Mouse (Mus musculus): ENCODE results near the gene Polk. TPM values are rescaled to one million over a fixed set of nuclear protein-coding genes. Genes with fewer than 3 reads are reported as not detected.

The Polk gene
- polyA plus RNA-seq, 1 experiment from 2014 or later, result 7.3 TPM

- Histone ChIP-seq H3K4me1 (ENCODE audit: control insufficient read depth, insufficient read depth, low read length) (no peaks in the 10 kb centered on the region), H3K9ac (ENCODE audit: low read length) (no peak overlapping the region), H3K4me2 (no peak overlapping the region), H3K4me3 (ENCODE audit: low read depth, low read length) (no peak overlapping the region), H3K9me3 (ENCODE audit: control insufficient read depth, low read length) (no peaks in the 10 kb centered on the region), H3K27ac (ENCODE audit: low read depth, low read length) (no peak overlapping the region), H3K27me3 (ENCODE audit: control insufficient read depth, insufficient read depth, low read length) (no peaks in the 10 kb centered on the region), H3K36me3 (ENCODE audit: control insufficient read depth, insufficient read depth, low read length) (no peaks in the 10 kb centered on the region)
- DNase-seq (ENCODE audit: low spot score, missing footprints) (no peak), ATAC-seq (ENCODE audit: low FRiP score) (no peak)
- WGBS, result 92% methylated on average over 5 of the region's 5 CpGs
Measured at GRCm38 (mm10) chr13:96514154-96514942, 28.0 kb downstream of the Polk start.

DNA sequence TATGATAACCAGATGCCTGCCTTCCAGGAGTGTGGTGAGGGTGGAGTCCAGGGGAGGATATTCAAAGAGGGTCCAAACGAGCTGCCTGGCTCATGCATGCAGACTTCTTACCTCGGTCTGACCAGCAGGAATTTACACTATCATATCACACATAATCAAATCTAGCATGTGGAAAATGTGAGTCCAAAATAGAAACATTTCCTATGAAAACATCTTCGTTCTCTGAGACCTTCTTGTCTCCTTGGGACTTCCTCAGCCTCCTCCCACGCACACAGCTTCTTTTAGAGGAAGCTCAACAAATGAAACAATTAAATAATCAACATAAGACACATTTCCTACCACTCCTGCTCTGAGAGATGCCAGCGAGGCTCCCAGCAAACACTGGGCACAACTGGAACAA, 30.5 kb downstream of the Polk start:
- Histone ChIP-seq H3K9ac (ENCODE audit: low read length) (no peak overlapping the region), H3K36me3 (ENCODE audit: control insufficient read depth, insufficient read depth, low read length) (no peaks in the 10 kb centered on the region), H3K27ac (ENCODE audit: low read depth, low read length) (no peak overlapping the region), H3K4me3 (ENCODE audit: low read depth, low read length) (no peak overlapping the region), H3K4me1 (ENCODE audit: control insufficient read depth, insufficient read depth, low read length) (no peaks in the 10 kb centered on the region), H3K27me3 (ENCODE audit: control insufficient read depth, insufficient read depth, low read length) (no peaks in the 10 kb centered on the region), H3K9me3 (ENCODE audit: control insufficient read depth, low read length) (no peaks in the 10 kb centered on the region), H3K4me2 (no peak overlapping the region)
- 79% methylated on average over 5 of the region's 5 CpGs for WGBS
- DNase-seq (ENCODE audit: low spot score, missing footprints), result no peak
- no peak for ATAC-seq (ENCODE audit: low FRiP score)

DNA sequence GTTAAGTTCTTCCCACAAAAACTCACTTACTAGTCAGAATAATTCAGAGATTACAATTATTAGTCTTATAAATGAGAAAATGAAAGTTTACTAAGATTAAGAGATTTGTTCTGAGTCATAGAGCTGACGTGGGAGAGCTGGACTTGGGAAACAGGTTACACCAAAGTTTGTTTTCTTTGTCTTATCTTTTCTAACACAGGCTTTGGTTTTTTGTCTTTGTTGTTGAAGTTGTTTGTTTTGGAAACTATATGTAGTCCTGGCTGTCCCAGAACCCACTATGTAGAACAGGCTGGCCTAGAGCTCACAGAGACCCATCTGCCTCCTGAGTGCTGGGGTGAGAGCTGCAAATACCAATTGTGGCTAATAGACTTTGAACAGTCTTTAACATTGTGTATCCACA, 31.1 kb downstream of the Polk start:
- Histone ChIP-seq H3K36me3 (ENCODE audit: control insufficient read depth, insufficient read depth, low read length) (no peaks in the 10 kb centered on the region), H3K4me2 (no peak overlapping the region), H3K4me3 (ENCODE audit: low read depth, low read length) (no peak overlapping the region), H3K27me3 (ENCODE audit: control insufficient read depth, insufficient read depth, low read length) (no peaks in the 10 kb centered on the region), H3K27ac (ENCODE audit: low read depth, low read length) (no peak overlapping the region), H3K9me3 (ENCODE audit: control insufficient read depth, low read length) (no peaks in the 10 kb centered on the region), H3K4me1 (ENCODE audit: control insufficient read depth, insufficient read depth, low read length) (no peaks in the 10 kb centered on the region), H3K9ac (ENCODE audit: low read length) (no peak overlapping the region)
- ATAC-seq (ENCODE audit: low FRiP score) (no peak), DNase-seq (ENCODE audit: low spot score, missing footprints) (no peak)
- WGBS, result 76% methylated on average over 1 of the region's 1 CpGs

- H3K9me3 ChIP-seq (ENCODE audit: control insufficient read depth, low read length), result no peaks in the 10 kb centered on the region
- H3K27me3 ChIP-seq (ENCODE audit: control insufficient read depth, insufficient read depth, low read length), result no peaks in the 10 kb centered on the region
- ATAC-seq (ENCODE audit: low FRiP score), result no peak
- no peaks in the 10 kb centered on the region for H3K36me3 ChIP-seq (ENCODE audit: control insufficient read depth, insufficient read depth, low read length)
- H3K4me2 ChIP-seq, result no peak overlapping the region
- no peak overlapping the region for H3K9ac ChIP-seq (ENCODE audit: low read length)
- 89% methylated on average over 13 of the region's 13 CpGs for WGBS
- no peak overlapping the region for H3K27ac ChIP-seq (ENCODE audit: low read depth, low read length)
- no peak for DNase-seq (ENCODE audit: low spot score, missing footprints)
- no peaks in the 10 kb centered on the region for H3K4me1 ChIP-seq (ENCODE audit: control insufficient read depth, insufficient read depth, low read length)
- no peak overlapping the region for H3K4me3 ChIP-seq (ENCODE audit: low read depth, low read length)
Measured at GRCm38 (mm10) chr13:96510635-96511034, 31.7 kb downstream of the Polk start.

- Histone ChIP-seq H3K27ac (ENCODE audit: low read depth, low read length) (no peak overlapping the region), H3K9ac (ENCODE audit: low read length) (no peak overlapping the region), H3K9me3 (ENCODE audit: control insufficient read depth, low read length) (no peaks in the 10 kb centered on the region), H3K4me2 (no peak overlapping the region), H3K4me1 (ENCODE audit: control insufficient read depth, insufficient read depth, low read length) (no peaks in the 10 kb centered on the region), H3K4me3 (ENCODE audit: low read depth, low read length) (no peak overlapping the region), H3K27me3 (ENCODE audit: control insufficient read depth, insufficient read depth, low read length) (no peaks in the 10 kb centered on the region), H3K36me3 (ENCODE audit: control insufficient read depth, insufficient read depth, low read length) (no peaks in the 10 kb centered on the region)
- DNase-seq (ENCODE audit: low spot score, missing footprints) (no peak), ATAC-seq (ENCODE audit: low FRiP score) (no peak)
- 94% methylated on average over 4 of the region's 4 CpGs for WGBS
Measured at GRCm38 (mm10) chr13:96507541-96507940, 34.8 kb downstream of the Polk start.

DNA sequence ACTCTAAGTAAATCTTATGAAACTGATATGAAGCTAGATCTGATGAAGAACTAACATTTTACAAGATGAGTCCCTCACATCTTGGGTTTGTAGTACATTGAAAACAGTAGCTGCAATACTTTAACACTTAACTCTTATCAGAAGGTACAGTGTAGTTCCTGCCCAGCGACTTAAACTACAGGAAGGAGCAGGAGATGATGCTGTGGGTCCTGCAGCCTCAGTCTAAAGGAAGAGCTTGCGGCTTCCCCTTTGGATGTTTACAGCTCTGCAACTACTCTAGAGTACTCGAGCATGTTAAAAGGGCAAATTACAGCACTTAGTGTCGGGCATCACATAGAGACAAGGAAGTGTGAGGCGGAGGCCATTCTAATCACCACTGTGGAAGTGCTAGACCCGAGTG, 36.1 kb downstream of the Polk start:
- Histone ChIP-seq H3K4me3 (ENCODE audit: low read depth, low read length) (no peak overlapping the region), H3K9ac (ENCODE audit: low read length) (no peak overlapping the region), H3K9me3 (ENCODE audit: control insufficient read depth, low read length) (no peaks in the 10 kb centered on the region), H3K27me3 (ENCODE audit: control insufficient read depth, insufficient read depth, low read length) (no peaks in the 10 kb centered on the region), H3K4me1 (ENCODE audit: control insufficient read depth, insufficient read depth, low read length) (no peaks in the 10 kb centered on the region), H3K4me2 (no peak overlapping the region), H3K36me3 (ENCODE audit: control insufficient read depth, insufficient read depth, low read length) (no peaks in the 10 kb centered on the region), H3K27ac (ENCODE audit: low read depth, low read length) (no peak overlapping the region)
- WGBS, result 87% methylated on average over 6 of the region's 6 CpGs
- ATAC-seq (ENCODE audit: low FRiP score), result no peak
- DNase-seq (ENCODE audit: low spot score, missing footprints), result no peak

DNA sequence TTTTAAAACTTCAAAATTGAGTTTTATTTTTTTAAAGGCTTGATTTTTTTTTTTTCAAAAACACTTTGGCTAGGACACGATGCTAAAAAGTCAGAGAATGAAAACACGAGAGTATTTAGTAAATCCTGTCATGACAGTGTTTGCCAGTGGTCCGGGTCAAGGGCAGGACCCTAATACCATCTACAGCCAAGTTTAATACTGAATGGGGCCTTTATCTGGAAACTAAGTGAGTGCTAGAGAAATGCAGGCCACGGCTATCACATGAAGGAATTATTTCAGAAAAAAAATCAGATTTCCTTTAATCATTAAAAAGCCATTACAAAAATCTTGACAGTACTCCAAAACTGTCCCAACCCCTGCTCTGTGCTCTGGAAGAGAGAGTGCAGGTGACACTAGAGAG, 36.7 kb downstream of the Polk start:
- no peak for ATAC-seq (ENCODE audit: low FRiP score)
- 85% methylated on average over 4 of the region's 4 CpGs for WGBS
- Histone ChIP-seq H3K27ac (ENCODE audit: low read depth, low read length) (no peak overlapping the region), H3K4me3 (ENCODE audit: low read depth, low read length) (no peak overlapping the region), H3K9ac (ENCODE audit: low read length) (no peak overlapping the region), H3K4me2 (no peak overlapping the region), H3K27me3 (ENCODE audit: control insufficient read depth, insufficient read depth, low read length) (no peaks in the 10 kb centered on the region), H3K4me1 (ENCODE audit: control insufficient read depth, insufficient read depth, low read length) (no peaks in the 10 kb centered on the region), H3K36me3 (ENCODE audit: control insufficient read depth, insufficient read depth, low read length) (no peaks in the 10 kb centered on the region), H3K9me3 (ENCODE audit: control insufficient read depth, low read length) (no peaks in the 10 kb centered on the region)
- no peak for DNase-seq (ENCODE audit: low spot score, missing footprints)

DNA sequence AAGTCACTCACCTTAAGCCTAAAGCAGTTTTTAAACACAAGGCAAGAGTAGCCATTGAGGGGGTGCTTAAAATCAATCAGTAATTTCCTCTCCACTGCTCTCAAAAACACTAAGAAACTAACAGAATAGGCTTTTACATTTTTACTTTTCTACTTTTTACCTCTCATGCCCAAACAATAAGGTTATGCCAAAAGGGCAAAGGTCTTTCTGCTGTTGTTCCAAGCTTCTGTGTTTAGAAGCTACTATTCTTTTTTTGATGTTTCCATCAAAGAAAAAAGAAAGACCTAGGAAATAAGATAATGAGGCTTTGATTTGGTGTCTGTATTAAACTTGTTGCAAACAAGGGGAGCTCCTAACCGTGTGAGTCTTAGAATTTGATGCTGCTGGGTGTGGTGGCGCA, 42.5 kb downstream of the Polk start:
- H3K27me3 ChIP-seq (ENCODE audit: control insufficient read depth, insufficient read depth, low read length), result no peaks in the 10 kb centered on the region
- ATAC-seq (ENCODE audit: low FRiP score), result no peak
- 79% methylated on average over 2 of the region's 2 CpGs for WGBS

GRCm38 (mm10) chr13:96496630-96497029, 45.7 kb downstream of the Polk start:
- Histone ChIP-seq H3K9me3 (ENCODE audit: control insufficient read depth, low read length) (no peaks in the 10 kb centered on the region), H3K9ac (ENCODE audit: low read length) (no peak overlapping the region), H3K4me3 (ENCODE audit: low read depth, low read length) (no peak overlapping the region), H3K4me1 (ENCODE audit: control insufficient read depth, insufficient read depth, low read length) (no peaks in the 10 kb centered on the region), H3K36me3 (ENCODE audit: control insufficient read depth, insufficient read depth, low read length) (no peaks in the 10 kb centered on the region), H3K4me2 (no peak overlapping the region), H3K27me3 (ENCODE audit: control insufficient read depth, insufficient read depth, low read length) (no peaks in the 10 kb centered on the region), H3K27ac (ENCODE audit: low read depth, low read length) (no peak overlapping the region)
- ATAC-seq (ENCODE audit: low FRiP score) (no peak), DNase-seq (ENCODE audit: low spot score, missing footprints) (no peak)
- WGBS, result 91% methylated on average over 8 of the region's 8 CpGs

More for the DNA sequence above, 42.5 kb downstream of the Polk start:
- Histone ChIP-seq H3K4me2 (no peak overlapping the region), H3K4me3 (ENCODE audit: low read depth, low read length) (no peak overlapping the region), H3K9me3 (ENCODE audit: control insufficient read depth, low read length) (no peaks in the 10 kb centered on the region), H3K27ac (ENCODE audit: low read depth, low read length) (no peak overlapping the region), H3K9ac (ENCODE audit: low read length) (no peak overlapping the region), H3K4me1 (ENCODE audit: control insufficient read depth, insufficient read depth, low read length) (no peaks in the 10 kb centered on the region), H3K36me3 (ENCODE audit: control insufficient read depth, insufficient read depth, low read length) (no peaks in the 10 kb centered on the region)
- no peak for DNase-seq (ENCODE audit: low spot score, missing footprints)

Measured in midbrain, embryonic 11.5 days (tissue).